Mouse (Mus musculus) spleen, embryonic (tissue): ENCODE results near the gene Rad51c.
"Not testable (repeated sequence)": the region's sequence is repeated elsewhere in the genome, so short reads cannot be mapped to it uniquely, and the experiment has no call there.

ENCODE experiments used
- CTCF ChIA-PET: fragments of 350-600 bp; sonication (Branson Sonifier 250); formaldehyde crosslinking; loops from one replicate; lab custom pipeline; 2022; lab: Charles Lee

Gene Rad51c

DNA sequence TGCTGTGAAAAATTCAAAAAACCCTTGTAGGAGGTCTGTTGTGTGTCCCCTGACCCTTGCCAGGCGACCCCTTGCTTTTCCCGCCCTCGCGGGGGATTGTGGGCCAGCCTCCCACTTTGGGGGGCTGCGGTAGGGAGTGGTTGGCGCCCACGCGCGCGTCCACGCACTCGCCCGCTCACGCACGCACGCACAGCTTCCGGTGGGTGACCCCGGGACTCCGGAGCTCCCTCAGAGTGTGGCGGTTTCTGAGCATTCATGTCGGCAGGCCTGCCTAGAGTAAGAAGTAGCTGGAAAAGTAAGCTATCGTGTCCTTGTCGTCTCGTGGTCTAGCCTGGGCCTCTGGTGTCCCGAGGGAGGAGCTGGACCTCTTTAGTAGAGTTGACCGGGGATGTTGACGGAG lies at the start of gene Rad51c, which contains the start of gene Tex14:
Rad51c (minus strand) TSS at position 79 of the 400 bp plus-strand sequence.
Tex14 (plus strand) TSS at position 190 of the 400 bp plus-strand sequence.
- CTCF ChIA-PET = interaction anchor here (0.6 kb wide), 1 partner anchor 830 kb away, joined by 3 read pairs; no protein-coding TSS in a partner anchor

DNA sequence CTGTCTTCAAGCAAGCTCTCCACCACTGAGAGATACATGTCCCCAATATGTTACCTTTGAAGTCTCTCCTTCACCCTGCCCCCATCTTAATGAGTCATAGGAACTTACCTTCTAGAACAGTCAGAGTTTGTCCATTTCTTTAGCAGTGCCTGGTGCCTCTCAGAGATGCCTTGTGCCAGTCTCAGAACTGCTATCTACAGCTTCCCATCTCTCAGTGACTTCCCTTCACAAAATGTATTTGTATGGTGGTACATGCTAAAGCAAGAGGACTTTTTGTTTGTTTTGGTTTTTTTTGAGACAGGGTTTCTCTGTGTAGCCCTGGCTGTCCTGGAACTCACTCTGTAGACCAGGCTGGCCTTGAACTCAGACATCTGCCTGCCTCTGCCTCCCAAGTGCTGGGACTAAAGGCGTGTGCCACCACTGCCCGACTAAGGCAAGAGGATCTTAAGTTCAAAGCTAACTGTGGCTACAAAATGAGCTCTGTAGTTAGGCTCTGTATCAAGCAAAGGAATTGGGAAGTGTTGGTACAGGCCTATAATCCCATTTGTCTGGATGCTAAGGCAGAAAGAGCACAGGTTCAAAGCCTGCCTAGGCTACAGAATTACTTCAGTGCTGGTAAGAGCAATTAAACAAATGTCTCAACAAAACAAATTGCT lies 49.4 kb upstream of the Rad51c start:
- CTCF ChIA-PET = interaction anchor here (0.7 to 0.9 kb wide), 2 partner anchors 10 to 14 kb away, joined by 3 read pairs; no protein-coding TSS in a partner anchor

DNA sequence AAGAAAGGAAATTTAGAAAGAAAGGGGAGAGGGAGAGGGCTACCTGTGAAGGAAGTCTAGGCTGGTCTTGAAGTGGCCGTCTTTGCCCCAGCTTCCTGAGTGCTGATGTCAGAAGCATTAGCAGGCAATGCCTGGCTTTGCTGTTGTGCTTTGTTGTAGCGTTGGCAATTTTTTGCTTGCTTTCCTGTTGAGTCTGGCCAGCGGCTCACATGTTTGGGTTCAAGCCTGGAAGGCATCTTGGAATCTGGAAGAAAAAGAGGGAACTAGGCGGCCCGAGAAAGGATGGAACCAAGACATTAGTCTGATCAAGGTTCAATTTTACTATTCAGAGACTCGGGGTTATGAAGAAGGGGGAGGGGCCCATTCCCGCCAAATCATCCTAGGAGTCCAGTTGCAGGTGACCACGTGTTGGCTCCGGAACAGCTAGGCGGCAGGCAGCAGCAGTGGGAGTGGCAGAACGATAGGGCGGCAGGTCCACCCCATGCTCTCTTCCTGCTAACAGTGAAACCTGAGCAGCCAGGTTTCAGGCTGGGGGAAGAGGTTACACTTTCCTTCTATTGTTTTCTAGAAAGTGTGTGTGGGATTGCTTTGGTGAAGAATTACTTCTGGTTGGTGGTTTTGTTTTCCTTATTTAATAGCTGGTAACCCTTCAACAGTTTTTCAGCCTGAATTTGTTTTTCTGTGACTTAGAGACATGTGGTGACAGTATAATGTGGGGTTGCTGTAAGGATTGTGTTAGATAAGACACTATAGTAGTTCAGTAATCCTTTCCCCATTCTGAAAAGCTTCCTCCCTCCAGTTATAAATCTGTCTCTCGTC lies 48.7 kb upstream of the Rad51c start:
- CTCF ChIA-PET = interaction anchor here (0.5 to 0.9 kb wide), 3 partner anchors 10 to 54 kb away, joined by 3 to 4 read pairs (median 3); no protein-coding TSS in a partner anchor

DNA sequence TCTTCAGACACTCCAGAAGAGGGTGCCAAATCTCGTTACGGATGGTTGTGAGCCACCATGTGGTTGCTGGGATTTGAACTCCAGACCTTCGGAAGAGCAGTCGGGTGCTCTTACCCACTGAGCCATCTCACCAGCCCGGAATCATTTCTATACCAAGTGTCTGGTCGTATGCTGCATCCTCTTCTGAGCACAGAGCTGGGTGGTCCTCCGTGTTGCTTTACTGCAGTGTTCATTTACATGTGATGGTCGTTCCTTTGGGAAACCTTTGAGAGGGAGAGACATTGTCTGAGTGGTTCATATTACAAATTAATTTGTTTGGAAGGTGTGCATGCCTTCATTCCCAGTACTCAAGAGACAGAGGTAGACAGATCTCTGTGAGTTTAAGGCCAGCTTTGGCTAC lies 48.0 kb upstream of the Rad51c start:
- CTCF ChIA-PET = interaction anchor here (0.5 kb wide), 1 partner anchor 55 kb away, joined by 4 read pairs; no protein-coding TSS in a partner anchor

DNA sequence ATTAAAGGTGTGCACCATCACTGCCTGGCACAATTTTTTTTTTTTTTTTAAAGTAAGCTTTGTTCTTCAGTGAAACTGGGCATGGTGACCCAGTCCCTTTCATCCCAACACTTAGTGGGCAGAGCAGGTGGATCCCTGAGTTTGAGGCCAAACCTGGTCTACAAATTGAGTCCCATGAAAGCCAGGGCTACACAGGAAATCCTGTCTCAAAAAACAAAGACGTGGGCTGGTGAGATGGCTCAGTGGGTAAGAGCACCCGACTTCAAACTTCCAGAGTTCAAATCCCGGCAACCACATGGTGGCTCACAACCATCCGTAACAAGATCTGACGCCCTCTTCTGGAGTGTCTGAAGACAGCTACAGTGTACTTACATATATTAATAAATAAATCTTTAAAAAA lies 45.1 kb upstream of the Rad51c start:
- CTCF ChIA-PET = interaction anchor here (0.6 kb wide), 3 partner anchors 21 to 235 kb away, joined by 4 to 11 read pairs (median 4); no protein-coding TSS in a partner anchor

DNA sequence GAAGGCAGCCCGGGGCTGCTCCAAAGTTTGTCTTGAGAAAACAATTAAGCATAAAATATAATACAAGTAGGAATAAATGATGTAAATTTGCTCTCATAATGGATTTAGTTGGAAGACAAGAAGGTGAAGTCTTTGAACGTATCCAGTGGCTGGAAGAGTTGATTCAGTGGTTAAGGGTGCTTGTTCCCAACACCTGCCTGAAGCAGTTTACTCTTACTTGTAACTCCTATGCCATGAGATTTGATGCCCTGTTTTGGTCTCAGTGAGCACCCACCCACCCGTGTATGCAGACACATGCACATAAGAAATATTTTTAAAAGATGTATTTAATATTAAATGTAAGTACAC lies 44.4 kb upstream of the Rad51c start:
- CTCF ChIA-PET = interaction anchor here (0.7 kb wide), 1 partner anchor 25 kb away, joined by 3 read pairs; no protein-coding TSS in a partner anchor

DNA sequence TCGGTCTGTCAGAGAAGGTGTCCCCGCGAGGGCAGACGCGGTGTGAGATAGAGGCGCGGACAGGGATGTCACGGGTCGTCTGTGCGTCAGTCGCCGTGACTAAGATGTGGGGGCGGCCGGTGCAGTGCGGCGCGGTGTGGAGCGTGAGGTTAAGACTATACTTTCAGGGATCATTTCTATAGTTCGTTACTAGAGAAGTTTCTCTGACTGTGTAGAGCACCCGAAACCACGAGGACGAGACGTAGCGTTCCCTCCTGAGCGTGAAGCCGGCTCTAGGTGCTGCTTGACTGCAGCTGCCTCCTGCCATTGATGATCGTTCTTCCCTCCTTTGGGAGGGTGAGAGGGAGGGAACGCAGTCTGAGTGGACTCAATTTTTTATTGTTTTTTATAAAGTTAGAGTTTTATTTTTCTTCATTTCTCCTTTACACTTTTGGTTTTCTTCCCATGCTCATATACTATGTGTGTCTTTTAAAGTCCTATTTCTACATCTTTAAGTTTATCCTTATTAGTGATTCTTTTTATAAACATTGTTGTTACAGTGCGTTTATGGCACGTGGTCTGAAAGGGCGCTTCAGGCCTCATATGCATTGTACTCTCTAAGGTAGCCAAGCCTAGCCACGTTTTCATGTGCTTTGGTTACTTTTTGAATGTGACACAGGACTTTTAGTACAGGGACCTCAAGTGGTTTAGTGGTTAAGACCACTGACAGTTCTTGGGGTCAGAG lies 43.9 kb upstream of the Rad51c start:
- CTCF ChIA-PET = interaction anchor here (0.7 kb wide), 1 partner anchor 24 kb away, joined by 3 read pairs; no protein-coding TSS in a partner anchor

DNA sequence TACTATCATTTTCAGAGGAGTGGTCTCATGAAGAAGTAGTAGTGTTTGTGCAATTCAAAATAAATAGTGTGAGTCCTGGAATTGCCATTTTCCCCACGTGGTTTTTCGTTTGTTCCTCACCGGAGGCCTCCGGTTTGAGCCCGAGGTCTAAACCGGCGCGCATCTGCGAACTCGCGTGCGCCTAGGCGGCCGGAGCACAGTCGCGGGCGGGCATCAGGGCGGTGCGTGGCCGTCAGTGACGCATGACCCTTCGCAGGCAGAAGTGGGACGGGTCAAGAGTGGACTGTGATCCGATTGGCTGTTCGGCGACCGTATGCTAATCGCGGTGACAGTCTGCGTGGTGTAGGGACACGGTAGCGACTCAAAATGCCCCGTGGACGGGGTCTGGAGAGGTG lies 43.3 kb upstream of the Rad51c start:
- CTCF ChIA-PET = not testable (repeated sequence)

DNA sequence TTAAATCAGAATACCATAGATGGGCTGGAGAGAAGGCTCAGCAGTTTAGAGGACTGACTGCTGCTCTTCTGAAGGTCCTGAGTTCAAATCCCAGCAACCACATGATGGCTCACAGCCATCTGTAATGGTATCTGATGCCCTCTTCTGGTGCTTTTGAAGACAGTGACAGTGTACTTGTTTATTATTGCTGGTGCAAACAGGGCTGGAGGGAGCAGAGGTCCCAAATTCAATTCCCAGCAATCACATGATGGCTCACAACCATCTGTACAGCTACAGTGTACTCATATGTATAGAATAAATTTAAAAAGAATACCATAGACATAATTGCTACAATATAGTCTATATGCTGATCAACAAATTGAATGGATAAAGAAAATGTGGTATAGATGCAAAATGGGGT lies 42.7 kb upstream of the Rad51c start:
- CTCF ChIA-PET = no interaction called here

DNA sequence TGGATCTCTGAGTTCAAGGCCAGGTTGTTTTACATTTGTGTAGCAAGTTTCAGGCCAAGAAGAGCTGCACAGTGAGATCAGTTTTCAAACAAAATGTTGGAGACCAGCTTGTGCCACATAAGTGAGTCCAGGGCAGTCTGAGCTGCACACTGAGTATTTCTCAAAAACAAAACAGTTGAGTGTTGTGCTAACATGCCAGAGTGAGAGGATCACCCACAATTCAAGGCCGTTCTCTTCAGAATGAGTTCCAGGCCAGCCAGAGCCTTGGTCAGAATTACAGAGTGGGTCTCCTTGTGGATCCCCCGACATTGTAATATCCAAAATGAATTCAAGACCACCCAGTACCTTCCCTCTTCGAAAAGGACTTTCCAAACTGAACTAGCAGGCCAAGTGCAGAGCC lies 41.4 kb upstream of the Rad51c start:
- CTCF ChIA-PET = interaction anchor here (0.6 kb wide), 1 partner anchor 27 kb away, joined by 6 read pairs; no protein-coding TSS in a partner anchor

DNA sequence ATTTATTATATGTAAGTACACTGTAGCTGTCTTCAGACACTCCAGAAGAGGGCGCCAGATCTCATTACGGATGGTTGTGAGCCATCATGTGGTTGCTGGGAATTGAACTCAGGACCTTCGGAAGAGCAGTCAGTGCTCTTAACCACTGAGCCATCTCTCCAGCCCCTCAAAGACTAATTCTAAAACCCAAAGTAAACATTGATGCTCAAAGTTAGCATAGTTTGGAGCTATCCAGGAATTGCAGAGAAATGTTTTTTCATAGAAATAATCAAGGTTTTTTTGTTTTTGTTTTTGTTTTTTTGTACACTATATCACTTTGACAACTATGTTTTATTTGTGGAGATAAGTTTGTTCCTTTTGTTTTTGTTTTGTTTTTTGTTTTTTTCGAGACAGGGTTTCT lies 40.8 kb upstream of the Rad51c start:
- CTCF ChIA-PET = interaction anchor here (0.6 kb wide), 1 partner anchor 27 kb away, joined by 6 read pairs; no protein-coding TSS in a partner anchor

DNA sequence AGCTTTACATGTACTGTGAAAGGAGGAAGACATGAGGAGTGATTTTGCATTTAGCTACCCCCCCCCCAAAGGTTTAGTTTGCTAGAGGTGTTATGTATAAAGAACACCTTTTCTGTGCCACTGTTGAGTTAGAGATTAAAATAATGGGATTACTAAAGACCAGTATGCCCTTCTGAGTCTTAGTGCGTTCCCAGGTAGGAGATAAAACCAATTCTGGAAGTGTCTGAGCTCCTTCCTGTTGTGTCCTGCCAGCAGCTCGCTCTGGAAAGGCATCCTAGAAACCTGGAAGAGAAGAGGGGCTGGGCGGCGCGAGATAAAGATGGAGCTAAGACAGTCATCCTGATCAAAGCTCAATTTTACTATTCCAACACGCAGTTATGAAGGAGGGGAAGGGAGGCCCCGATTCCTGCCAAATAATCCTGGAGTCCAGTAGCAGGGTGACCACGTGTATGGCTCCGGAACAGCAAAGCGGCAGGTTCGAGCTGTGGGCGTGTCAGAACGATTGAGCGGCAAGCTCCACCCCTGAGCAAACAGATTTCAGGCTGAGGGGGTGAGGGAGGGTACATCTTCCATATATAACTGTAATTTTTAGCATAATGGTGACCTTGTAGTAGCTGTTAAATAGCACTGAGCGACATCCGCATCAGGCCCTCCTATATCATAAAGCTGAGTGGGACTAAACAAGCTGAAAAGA lies 40.1 kb upstream of the Rad51c start:
- CTCF ChIA-PET = no interaction called here

DNA sequence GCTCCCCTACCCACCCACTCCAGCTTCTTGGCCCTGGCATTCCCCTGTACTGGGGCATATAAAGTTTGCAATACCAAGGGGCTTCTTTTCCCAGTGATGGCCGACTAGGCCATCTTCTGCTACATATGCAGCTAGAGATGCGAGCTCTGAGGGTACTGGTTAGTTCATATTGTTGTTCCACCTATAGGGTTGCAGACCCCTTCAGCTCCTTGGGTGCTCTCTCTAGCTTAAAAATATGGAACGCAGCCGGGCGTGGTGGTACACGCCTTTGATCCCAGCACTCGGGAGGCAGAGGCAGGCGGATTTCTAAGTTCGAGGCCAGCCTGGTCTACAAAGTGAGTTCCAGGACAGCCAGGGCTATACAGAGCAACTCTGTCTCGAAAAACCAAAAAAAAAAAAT lies 39.3 kb upstream of the Rad51c start:
- CTCF ChIA-PET = interaction anchor here (0.6 to 1.2 kb wide), 4 partner anchors 10 to 61 kb away, joined by 3 to 6 read pairs (median 4); no protein-coding TSS in a partner anchor

DNA sequence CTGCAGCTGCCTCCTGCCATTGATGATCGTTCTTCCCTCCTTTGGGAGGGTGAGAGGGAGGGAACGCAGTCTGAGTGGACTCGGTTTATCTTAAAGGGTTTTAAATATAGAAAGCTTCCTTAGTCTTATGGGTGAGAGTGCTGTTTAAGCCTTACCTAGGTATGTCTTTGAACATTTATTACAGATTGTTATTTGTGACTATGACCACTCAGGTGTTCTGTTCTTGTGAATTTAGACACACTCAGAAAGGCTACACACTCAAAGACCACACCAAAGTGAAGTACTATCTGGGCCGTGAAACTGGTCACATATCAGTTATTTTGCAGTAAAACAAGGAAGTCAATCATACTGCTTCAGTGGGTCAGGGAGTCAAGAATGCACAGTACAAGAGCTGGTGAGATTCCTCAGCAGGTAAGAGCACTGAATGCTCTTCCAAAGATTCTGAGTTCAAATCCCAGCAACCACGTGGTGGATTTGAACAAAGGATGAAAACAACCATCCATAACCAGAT lies 38.7 kb upstream of the Rad51c start:
- CTCF ChIA-PET = interaction anchor here (0.6 to 1.2 kb wide), 5 partner anchors 10 to 72 kb away, joined by 3 to 8 read pairs (median 5); no protein-coding TSS in a partner anchor

DNA sequence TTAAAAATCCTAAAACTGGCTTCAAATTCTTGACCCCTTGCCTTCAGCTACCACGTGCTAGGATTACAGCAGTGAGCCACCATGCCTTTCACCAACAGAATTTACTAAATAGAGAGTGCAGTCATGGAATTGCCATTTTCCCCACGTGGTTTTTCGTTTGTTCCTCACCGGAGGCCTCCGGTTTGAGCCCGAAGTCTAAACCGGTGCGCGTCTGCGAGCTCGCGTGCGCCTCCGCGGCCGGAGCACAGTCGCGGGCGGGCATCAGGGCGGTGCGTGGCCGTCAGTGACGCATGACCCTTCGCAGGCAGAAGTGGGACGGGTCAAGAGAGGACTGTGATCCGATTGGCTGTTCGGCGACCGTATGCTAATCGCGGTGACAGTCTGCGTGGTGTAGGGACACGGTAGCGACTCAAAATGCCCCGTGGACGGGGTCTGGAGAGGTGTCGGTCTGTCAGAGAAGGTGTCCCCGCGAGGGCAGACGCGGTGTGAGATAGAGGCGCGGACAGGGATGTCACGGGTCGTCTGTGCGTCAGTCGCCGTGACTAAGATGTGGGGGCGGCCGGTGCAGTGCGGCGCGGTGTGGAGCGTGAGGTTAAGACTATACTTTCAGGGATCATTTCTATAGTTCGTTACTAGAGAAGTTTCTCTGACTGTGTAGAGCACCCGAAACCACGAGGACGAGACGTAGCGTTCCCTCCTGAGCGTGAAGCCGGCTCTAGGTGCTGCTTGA lies 38.1 kb upstream of the Rad51c start:
- CTCF ChIA-PET = interaction anchor here (0.6 kb wide), 1 partner anchor 72 kb away, joined by 4 read pairs; no protein-coding TSS in a partner anchor

DNA sequence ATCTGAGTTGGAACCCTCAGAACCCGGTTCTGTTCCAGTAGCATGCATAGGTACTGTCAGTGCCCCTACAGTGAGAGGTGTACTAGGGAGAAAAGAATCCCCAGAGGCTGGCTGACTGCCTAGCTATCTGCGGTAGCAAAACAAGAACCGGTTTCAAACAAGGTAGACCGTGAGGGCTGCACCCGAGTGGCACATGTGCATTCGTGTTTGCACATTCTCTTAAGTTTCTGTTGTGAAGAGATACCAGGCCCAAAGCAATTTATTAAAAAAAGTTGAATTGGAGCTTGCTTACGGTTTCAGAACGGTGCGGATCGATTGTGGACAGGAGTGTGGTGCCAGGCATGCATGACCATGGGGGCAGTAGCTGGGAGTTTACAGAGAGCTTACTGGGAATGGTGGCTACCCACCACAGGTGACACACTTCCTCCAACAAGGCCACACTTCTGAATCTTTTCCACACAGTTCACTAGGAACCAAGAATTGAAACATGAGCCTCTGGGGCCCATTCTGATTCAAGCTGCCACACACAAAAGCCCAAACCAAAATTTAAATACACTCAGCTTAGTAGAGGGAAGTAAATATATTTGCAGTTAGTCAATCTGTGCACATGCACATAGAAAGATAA lies 35.2 kb upstream of the Rad51c start:
- CTCF ChIA-PET = interaction anchor here (1.0 kb wide), 1 partner anchor 14 kb away, joined by 3 read pairs; no protein-coding TSS in a partner anchor

DNA sequence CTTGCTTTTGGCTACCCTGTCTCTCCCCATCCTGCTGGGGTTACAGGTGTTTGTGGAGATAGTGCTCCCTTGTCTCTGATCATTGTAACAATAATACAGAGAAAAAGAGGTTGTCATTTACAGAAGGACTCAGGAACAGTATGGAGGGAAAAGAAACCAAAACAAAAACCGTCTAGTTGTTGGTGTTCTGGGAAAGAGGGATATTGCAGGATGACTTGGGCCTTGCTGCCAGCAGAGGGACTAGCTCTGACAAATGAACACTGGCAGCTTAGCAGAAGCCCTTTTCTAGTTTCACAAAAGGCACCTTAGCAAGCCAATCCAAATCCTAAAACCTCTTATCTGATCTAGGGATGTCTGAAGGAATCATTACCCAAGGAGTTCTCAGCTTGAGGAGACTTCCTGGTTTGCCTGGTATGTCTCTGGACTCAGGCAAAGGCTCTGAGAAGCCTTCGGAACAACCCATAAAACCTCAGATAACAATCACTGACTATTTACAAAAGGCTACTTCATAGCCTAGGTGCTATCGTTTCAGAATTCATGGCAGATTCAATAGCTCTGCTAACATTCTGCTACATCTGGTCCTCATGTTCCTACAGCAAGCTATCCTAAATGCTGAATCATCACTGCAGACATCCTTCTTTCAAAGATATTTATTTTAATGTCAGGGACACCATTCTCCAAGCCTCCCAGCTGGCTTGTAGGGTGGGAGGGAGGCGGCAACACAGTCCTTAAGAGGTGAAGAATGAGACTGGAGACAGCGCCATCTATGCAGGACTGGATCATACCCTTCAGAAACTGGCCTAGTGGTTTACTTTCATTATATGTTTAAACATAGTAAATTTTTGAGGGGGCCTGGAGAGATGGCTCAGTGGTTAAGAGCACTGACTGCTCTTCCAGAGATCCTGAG lies 31.8 kb upstream of the Rad51c start:
- CTCF ChIA-PET = interaction anchor here (0.6 to 0.7 kb wide), 2 partner anchors 32 to 110 kb away, joined by 3 to 8 read pairs; no protein-coding TSS in a partner anchor

DNA sequence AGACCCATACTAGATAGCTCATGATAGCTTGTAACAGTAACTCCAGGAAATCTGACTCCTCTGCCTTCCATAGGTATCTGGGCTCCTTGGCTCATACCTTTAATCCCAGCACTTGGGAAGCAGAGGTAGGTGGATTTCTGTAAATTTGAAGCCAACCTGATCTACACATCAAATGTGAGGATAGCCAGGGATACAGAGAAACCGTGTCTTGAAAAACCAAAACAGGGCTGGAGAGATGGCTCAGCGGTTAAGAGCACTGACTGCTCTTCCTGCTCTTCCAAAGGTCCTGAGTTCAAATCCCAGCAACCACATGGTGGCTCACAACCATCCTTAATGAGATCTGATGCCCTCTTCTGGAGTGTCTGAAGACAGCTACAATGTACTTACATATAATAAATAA lies 30.4 kb upstream of the Rad51c start:
- CTCF ChIA-PET = not testable (repeated sequence)
